Mouse (Mus musculus): ENCODE data around the gene Mcm9. TPM values are rescaled to one million over a fixed set of nuclear protein-coding genes. Genes with fewer than 3 reads are reported as not detected.
"Not testable (repeated sequence)": the region's sequence is repeated elsewhere in the genome, so short reads cannot be mapped to it uniquely, and the experiment has no call there.

Gene Mcm9
- polyA plus RNA-seq, 1 experiment = 3.1 TPM

DNA sequence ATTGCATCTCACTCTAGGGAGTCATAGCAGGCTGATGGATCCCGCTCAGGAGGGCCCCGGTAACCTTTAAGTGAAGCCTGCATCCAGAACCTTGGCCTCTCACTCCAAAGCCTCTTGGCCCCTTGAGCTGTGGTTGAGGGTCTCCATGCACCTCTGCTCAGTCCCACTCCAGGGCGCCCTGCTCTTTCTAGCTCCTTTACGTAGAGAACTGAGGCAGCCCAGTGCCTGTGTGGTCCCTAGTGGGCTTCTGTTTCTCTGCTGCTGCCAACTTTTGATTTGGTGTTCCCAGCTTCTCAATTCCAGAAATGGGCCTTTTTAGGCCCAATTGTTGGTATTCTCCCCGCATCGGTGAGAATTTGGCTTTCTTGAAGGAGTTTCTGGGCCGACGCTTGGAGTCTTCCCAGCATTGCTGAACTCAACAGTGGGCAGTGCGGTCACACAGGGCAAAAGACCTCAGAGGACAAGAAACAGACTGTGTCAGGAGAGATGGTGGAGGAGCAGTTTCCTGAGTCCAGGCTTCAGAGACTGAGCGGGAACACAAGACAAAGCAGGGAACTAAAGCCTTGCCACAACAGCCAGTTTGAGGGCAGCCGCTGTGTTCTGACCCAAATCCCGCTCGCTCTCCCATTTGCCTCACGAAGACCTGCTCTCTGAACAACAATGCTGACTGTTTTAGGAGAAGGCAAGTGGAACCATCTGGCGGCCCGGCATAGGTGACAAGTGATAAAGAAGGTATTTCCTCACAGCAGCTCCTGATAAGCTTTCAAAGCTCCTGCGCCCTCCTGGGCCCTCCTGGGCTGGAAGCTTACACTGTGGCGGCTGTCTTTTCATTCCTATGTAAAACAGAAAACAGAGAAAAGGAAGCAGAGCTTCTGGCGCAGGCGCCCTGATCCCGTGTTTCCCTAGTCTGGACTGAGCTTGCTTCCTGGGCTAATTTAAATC, 127.1 kb downstream of the Mcm9 start:
- WGBS = 52% methylated on average over 21 of the region's 21 CpGs
- H3K4me1 ChIP-seq (ENCODE audit: control insufficient read depth, insufficient read depth, low read length) = no peaks in the 10 kb centered on the region
- H3K4me3 ChIP-seq (ENCODE audit: insufficient read depth, low read depth, low read length) = peak overlapping the region; percentile 23; the same call in 1 of the 2 replicates
- DNase-seq = peak; percentile 36
- H3K36me3 ChIP-seq (ENCODE audit: control insufficient read depth, insufficient read depth, low read length) = no peaks in the 10 kb centered on the region
- H3K27me3 ChIP-seq (replicated peaks; ENCODE audit: control insufficient read depth, insufficient read depth, low read length) = no peaks in the 10 kb centered on the region; the same call in 1 of the 2 replicates
- TF ChIP-seq POLR2A (IDR thresholded peaks at IDR 0.05; ENCODE audit: low read depth, low read length) (no peak), CTCF (conservative IDR thresholded peaks at IDR 0.05; ENCODE audit: insufficient read depth, insufficient read length, low read depth, low read length) (no peak)
- H3K27ac ChIP-seq (ENCODE audit: insufficient read depth, low read depth, low read length) = no peak overlapping the region

DNA sequence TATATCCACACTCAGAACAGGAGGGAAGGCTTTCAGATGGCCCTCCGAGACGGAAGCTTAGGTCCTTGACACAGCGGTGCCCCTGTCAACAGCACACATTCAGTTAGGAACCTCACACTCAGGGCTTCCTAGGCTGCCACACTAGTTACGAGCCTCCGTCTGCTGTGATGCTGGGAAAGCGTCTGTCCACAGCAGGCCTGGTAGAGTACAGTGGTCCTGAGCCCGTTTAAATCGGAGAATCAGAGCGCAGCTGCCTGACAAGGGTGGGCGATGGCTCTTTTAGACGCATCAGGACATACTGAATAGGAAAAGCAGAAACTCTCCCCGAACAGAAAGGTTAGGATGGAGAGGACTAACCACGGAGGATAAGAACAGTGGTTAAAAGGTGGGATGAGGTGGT, 127.8 kb downstream of the Mcm9 start:
- no peaks in the 10 kb centered on the region for H3K4me1 ChIP-seq (ENCODE audit: control insufficient read depth, insufficient read depth, low read length)
- no peaks in the 10 kb centered on the region; the same call in 1 of the 2 replicates for H3K27me3 ChIP-seq (replicated peaks; ENCODE audit: control insufficient read depth, insufficient read depth, low read length)
- H3K4me3 ChIP-seq (ENCODE audit: insufficient read depth, low read depth, low read length) = no peak overlapping the region
- H3K36me3 ChIP-seq (ENCODE audit: control insufficient read depth, insufficient read depth, low read length) = no peaks in the 10 kb centered on the region
- no peak for TF ChIP-seq POLR2A (IDR thresholded peaks at IDR 0.05; ENCODE audit: low read depth, low read length)
- no peak for TF ChIP-seq CTCF (conservative IDR thresholded peaks at IDR 0.05; ENCODE audit: insufficient read depth, insufficient read length, low read depth, low read length)
- DNase-seq = no peak
- no peak overlapping the region for H3K27ac ChIP-seq (ENCODE audit: insufficient read depth, low read depth, low read length)
- 94% methylated on average over 13 of the region's 13 CpGs for WGBS

DNA sequence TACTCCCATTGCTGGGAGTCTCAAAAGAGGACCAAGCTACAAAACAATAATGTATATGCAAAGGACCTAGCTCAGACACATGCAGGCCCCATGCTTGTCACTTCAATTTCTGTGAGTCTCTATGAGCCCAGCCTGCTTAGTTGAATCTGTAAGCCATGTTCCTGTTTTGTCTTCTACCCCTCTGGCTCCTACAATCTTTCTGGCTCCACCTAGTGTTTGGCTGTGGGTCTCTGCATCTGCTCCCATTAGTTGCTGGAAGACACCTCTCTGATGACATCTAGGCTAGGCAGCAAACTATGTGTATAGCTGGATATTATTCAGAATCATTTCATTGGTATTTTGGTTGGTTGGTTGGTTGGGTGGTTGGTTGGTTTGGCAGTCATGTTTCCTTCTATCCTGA, 130.7 kb downstream of the Mcm9 start:
- Histone ChIP-seq H3K4me3 (ENCODE audit: insufficient read depth, low read depth, low read length) (no peak overlapping the region), H3K36me3 (ENCODE audit: control insufficient read depth, insufficient read depth, low read length) (no peaks in the 10 kb centered on the region), H3K4me1 (ENCODE audit: control insufficient read depth, insufficient read depth, low read length) (no peaks in the 10 kb centered on the region), H3K27ac (ENCODE audit: insufficient read depth, low read depth, low read length) (no peak overlapping the region), H3K27me3 (replicated peaks; ENCODE audit: control insufficient read depth, insufficient read depth, low read length) (no peaks in the 10 kb centered on the region)
- no peak for TF ChIP-seq POLR2A (IDR thresholded peaks at IDR 0.05; ENCODE audit: low read depth, low read length)
- peak; percentile 56 for TF ChIP-seq CTCF (conservative IDR thresholded peaks at IDR 0.05; ENCODE audit: insufficient read depth, insufficient read length, low read depth, low read length)
- peak; percentile 58 for DNase-seq

DNA sequence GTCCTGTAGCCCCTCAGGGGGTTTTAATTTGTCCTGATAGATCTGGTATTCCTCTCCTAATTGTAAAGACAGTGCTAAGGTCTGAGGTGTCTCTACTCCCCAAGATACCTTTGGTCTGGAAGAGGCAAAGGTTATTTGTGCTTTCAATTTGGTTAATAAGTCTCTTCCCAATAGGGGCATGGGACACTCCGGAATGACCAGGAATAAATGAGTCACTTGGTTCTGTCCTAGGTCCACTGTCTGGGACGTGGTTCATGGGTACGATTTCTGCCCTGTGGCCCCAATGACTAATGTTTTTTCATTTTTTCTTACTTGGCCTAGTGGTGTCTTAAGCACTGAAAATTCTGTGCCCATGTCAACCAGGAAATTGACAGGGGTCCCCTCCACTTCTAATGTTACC, 134.9 kb downstream of the Mcm9 start:
- H3K36me3 ChIP-seq (ENCODE audit: control insufficient read depth, insufficient read depth, low read length); H3K27me3 ChIP-seq (replicated peaks; ENCODE audit: control insufficient read depth, insufficient read depth, low read length); H3K4me3 ChIP-seq (ENCODE audit: insufficient read depth, low read depth, low read length); H3K4me1 ChIP-seq (ENCODE audit: control insufficient read depth, insufficient read depth, low read length): not testable (repeated sequence)
- peak; percentile 69 for DNase-seq
- peak overlapping the region; percentile 76 for H3K27ac ChIP-seq (ENCODE audit: insufficient read depth, low read depth, low read length)
- WGBS = 74% methylated on average over 3 of the region's 3 CpGs

DNA sequence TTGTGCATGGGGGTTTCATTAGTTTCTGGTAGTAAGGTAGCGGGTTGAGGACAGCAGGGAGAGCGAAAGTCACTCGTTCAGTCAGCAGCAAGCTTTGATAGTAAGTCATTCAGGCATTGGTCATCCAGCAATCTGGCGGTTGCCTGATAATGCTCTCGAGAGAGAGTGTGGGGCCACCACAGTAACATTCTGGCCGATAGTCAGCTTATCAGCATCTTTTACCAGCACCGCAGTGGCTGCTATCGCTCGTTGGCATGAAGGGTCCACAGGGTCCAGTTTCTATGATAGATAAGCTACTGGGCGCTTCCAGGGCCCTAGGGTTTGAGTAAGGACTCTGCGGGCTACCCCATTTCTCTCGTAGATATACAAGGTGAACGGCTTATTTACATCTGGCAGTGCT, 136.3 kb downstream of the Mcm9 start:
- Histone ChIP-seq H3K27me3 (replicated peaks; ENCODE audit: control insufficient read depth, insufficient read depth, low read length) (no peaks in the 10 kb centered on the region), H3K4me1 (ENCODE audit: control insufficient read depth, insufficient read depth, low read length) (no peaks in the 10 kb centered on the region), H3K36me3 (ENCODE audit: control insufficient read depth, insufficient read depth, low read length) (no peaks in the 10 kb centered on the region), H3K27ac (ENCODE audit: insufficient read depth, low read depth, low read length) (no peak overlapping the region), H3K4me3 (ENCODE audit: insufficient read depth, low read depth, low read length) (no peak overlapping the region)
- no peak for DNase-seq
- WGBS = 97% methylated on average over 13 of the region's 13 CpGs
- TF ChIP-seq POLR2A (IDR thresholded peaks at IDR 0.05; ENCODE audit: low read depth, low read length) (no peak), CTCF (conservative IDR thresholded peaks at IDR 0.05; ENCODE audit: insufficient read depth, insufficient read length, low read depth, low read length) (no peak)

Other genes with a start within 250 kb of the Mcm9 start
- gene Asf1a, start 33.7 kb downstream of the Mcm9 start, polyA plus RNA-seq (2012; rRNA removed) = 5.6 and 6.2 TPM in 2 replicates
- gene Fam184a, start 120.7 kb upstream of the Mcm9 start, polyA plus RNA-seq (2012; rRNA removed) = 3.7 and 3.9 TPM in 2 replicates